Mouse (Mus musculus) layer of hippocampus, adult 18-20 months (tissue): ENCODE data around the gene Cxcl9. TPM values are rescaled to one million over a fixed set of nuclear protein-coding genes. Genes with fewer than 3 reads are reported as not detected.

ENCODE experiments used
- DNase-seq, 2 experiments: peaks; one replicate each; pipeline ENCODE4 v3.0.0; 2022; ENCODE audit warnings: low spot score in 2 of 2
- total RNA-seq, 2 experiments: library from RNA; stranded (reverse); gene quantifications; 2 replicates each; pipeline ENCODE4 v1.2.3; 2021

Gene Cxcl9
- total RNA-seq, 2 experiments from 2014 or later, result not detected

DNA sequence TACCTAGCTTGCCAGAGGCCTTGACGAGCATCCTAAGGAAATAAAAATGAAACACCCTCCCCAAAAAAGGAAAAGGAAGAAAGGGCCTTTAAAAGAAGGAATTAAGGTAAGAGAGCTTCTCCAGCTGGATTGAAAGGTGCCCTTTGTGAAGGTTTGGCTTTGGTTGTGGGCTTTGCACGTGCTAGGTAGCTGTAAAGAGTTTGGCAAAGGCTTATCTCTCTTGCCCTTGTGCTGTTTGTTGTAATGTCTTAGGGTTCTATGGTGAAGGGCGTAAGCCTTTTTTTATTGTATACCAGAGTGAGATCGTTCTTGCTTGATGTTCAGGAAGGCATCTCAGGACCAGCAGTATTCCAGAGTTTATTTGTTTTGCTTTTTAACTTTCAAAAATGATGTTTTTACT, 12.7 kb upstream of the Cxcl9 start:
- no peak for DNase-seq

DNA sequence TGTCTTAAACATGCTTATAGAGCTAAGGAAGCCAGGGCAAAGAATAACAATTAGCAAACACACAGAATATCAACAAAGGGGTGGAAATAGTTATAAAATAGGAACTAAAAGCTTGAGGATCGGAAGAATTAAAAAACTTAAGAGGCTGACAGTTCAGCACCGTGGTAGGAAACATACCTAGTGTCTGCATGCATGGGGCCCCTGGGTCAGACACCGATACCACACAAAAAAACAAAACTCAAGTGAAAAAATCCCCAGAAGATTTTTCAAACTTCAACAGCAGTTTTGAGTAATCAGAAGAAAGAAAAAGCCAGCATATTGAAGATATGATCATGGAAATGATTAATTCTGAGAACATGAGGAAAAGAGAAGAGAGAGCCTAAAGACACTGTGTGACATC, 8.9 kb upstream of the Cxcl9 start:
- no peak for DNase-seq

DNA sequence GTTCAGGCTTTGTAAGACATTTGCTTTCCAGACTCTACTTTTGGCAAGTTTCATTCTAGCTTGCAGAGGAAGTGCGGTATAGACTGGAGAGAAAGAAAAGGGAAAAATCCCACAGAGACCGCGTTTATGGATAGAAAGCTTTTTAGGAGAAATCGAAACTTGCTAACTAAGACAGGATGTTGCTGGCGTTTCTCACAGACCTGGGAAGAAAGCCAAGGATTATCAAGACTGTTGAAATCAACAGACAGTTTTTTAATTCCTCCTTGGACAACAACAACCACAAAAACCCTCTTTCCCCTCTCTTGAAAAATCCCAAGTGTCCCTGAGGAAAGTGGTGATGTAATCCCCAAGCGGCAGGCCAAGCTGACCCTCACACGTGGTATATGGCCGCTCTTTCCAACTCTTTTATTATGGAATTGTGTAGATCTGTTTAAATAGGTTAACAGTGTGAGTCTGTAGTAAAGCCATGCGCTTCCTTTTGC, 4.5 kb upstream of the Cxcl9 start:
- peak in 1 of 2 experiments; percentile 14 for DNase-seq

DNA sequence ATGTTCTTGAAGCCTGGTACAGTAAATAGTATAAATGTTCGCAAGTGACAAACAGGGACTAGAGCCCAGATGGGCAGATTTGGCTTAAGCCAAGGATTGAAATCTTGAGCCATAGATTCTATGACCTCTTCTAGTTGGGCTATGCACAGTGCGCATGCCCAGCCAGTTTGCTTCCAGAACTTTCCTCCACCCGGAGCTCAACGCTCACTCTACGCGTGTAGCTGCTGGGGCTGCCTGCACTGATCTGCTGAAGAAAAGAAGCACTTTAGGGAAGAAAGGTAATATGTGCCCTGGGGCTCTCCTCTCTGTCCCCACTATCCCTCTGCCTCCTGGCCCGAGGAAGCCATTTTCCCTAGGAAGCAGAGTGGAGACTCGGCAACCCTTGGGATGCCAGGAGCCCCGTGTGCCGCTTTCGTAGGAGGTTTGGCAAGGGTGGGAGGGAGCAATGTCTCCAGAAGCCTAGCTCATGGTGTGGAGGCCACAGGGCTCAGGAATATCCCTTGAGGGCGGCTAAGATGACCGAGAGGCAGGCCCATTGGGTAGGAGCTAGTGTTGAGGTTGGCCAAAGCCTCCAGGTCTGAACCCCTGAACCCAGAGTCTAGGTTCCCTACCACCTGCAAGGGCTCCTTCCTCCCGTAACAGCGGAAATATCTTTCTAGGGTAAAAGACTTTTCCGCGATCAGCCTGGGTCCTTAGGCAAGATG, 3.9 kb upstream of the Cxcl9 start, which contains the start of gene Art3:
Gene Art3 (plus strand): TSS at position 193 of the 704 bp plus-strand sequence.
- DNase-seq, result no peak

DNA sequence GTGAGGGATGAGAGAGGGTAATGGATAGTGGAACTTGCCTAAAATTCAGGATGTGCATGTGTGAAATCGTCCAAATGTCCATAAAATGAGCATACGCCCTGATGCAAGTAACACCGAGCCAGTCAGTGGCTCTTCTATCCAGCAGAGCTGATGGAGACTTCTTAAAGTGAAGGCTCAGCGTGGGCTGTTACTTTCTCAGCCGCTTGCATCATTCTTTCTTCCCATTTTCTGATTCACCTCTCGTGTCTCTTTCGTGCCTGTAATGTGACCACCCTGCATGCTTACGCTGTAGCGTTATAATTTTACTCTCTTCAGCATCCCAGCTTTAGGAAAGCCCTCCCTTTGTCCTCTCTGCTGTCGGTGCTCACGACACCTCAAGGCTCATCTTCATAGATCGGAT, 3.2 kb upstream of the Cxcl9 start:
- no peak for DNase-seq

DNA sequence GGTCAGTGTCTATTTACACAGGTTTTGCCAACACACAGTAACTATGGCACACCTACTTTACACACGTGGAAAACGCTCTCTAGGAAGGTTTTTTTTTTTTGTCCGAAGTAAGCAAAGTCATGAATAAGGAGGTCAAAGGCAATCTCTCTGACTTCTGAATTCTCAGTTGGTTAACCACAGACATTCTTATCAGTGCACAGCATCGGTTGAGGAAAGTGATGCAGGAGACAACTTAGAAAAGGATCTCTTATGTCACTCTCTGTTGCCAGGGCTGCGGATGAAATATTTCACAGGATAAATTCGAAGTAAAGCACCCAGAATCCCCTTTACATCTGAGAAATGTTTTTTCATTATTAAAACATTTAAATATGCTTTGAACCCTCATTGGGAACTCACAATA, 512 bp downstream of the Cxcl9 start:
- no peak for DNase-seq

DNA sequence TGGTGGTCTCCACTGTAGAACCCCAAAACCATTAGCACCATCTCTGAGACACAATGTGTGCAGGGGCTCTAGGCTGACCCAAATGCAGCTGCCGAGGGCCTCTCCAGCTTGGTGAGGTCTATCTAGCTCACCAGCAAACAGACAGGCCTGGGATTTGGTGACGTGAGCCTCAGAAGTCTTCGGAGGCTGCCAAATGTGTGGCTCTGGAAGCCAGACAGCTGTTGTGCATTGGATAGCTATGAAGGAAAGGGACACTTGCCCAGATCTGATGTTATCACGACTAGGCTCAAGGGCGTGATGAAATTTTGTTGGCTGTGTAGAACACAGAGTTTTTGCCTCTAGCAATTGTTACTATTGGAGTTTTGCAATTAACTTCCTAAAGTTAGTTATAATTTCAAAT, 4.6 kb downstream of the Cxcl9 start:
- no peak for DNase-seq

DNA sequence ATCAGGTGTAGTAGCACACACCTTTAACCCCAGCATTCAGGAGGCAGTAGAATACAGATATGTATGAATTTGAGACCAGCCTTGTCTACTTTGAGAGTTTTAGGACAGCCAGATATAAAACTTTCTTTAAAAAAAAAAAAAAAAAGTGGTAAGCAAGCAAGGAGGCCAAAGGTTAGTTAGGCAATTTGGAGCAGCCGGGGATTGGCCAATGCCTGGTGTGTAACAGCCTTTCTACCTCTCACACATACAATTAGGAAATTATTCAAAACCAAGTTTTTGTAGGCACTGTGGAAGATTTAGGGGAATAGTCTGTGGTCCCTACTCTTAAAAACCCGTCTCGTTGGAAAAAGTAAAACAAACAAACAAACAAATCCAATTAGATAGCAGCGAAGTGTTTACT, 5.3 kb downstream of the Cxcl9 start:
- DNase-seq, result no peak

DNA sequence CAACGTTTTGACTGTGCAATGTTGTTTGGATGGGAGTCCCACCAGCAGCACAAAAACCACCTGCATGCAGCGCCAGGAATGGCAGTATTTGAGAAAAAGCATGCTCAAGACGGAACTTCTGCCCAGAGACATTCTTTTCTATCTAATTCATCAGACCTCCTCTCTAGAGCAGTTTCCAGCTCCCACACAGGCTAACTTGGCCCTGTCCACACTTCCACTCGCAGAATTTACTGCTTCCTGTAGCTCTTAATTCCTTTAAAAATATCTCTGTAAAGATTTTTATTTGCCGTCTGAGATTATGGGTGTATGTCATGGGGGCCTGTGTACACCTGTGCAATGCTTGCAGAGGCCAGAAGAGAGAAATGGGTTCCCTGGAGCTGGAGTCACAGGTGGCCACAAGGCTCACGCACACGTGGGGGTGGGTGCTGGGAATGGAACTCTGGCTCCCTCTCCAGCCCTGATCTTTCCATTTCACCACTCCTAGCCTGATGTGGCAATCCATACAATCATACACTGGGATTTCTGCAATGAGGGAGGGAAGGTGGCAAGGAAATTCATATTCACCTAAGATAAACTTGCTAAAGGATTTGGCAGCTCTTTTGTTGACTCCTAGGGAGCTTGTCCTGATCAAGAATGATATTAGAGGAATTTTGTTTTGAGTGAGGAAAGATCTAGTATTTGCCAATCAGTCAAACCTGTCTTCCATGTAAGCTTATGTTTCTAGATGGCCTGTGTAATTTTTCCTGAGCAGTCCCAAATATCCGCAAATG, 6.1 kb downstream of the Cxcl9 start:
- no peak for DNase-seq

DNA sequence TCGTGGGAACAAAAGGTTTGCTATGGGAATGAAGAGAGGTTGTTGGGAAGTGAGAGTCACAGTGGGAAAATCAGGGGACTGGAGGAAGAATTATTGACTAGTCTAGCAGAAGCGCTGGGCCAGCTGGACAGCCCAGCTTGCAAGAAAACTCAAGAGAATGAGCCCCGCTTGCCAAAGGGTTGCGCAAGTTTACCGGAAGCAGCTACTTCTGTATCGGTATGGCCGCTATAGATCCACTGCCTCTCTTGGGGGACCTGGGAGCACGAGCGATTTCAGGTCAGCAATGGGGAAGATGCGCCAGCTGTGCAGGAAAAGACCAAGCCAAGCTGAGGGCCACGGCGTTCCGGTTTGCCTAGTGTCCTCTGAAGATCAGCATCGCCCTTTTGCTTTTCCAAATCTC, 9.3 kb downstream of the Cxcl9 start:
- DNase-seq, result no peak

DNA sequence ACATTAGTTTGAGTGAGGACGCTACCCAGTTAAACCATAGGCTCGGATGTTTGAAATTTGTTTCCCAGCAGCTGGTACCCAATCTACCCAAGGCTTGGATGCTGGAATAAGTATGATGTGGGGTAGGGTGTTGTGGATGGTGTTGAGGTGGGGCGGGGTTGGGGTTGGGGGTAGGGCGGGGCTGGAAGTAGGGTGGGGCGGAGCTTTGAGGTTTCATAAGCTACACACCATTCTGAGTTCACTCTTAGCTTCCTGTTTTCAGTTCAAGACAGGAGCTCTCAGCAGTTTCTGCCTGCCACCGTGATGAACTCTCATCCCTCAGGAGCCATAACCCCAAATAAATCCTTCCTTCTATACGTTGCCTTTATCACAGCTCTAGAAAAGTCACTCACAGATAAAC, 9.8 kb downstream of the Cxcl9 start:
- DNase-seq, result no peak

DNA sequence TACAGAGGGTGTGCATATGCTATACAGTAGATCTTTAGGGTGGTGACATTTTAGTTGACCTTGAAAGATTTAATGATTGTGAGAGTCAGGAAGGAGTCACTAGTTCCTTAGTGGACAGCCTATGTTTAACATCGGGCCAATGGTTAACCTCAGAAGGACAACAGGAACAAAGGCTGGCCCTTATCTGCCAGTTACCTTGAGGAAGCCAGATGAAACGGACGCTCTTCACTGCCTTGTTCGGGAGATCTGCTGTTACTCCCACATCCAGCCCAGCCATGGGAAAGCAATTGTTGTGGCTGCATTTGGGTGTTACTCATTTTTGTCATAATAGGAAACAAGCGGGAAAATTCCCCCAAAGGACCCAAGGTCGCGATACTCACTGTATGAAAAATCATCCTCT, 14.1 kb downstream of the Cxcl9 start:
- no peak for DNase-seq

DNA sequence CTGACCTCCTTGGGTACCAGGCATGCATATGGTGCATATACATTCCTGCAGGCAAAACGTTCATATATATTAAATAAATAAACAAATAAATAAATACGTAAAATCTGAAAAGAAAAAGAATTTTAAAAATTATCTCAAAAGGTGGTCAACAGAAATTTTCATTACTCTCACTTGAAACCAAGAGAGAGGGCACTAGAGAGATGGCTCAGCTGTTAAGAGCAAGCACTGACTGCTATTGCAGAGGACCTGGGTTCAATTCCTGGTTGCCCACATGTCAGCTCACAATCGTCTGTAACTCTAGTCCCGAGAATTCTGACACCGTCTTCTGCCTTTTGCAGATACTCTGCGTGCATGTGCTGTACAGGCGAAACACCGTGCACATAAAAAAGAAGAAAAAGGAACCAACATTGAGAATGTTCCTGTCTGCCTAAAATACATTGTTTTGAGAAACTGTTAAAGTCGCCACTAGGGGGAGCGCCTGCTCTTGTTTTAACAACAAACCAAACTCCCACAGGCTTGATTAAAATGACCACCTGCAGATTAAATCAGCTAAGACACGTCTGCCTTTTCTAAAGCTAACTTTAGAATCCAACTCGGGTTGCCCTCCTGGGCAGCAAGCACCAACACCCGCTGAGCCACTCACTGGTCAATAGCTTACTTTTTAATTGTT, 15.7 kb downstream of the Cxcl9 start:
- peak; percentile 78 to 96 for DNase-seq

DNA sequence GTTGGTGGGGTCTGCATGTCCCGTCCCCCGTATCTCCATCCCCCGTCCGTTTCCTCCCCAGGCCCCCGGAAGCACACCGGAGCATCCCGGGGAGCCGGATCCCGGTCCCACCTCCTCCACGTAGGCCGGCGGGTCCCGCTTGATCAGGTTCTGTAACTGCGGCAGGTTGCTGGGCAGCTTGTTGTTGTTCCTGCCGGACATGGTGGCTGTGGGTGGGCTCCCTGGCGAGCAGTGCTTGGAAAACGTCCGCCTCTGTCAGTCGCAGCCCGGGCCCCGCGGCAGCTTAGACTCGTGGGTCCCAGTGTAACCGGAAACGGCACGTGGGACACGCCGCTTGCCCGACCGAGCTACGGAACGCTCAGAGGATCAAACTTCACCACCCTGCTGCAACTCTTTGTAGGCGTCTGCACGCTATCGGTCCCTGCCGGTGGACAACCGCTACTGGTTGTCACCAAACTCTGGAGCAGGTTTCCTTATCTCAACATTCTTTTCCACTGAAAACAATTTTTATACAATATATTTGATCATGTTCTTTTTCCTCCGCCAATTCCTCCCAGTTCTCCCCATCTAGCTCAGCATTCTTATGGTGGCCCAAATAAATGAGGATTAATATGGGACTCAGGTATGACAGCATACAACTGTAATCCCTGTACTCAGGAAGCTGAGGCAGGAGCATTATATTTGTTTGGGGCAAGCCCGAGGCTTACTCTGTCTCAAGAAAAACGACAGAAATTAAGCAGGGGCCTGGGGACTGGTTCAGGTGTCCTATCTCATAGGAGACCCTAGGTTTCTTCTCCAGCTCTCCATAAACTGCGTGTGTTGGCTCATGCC, 18.0 kb downstream of the Cxcl9 start, which contains the start of gene Sdad1:
Gene Sdad1 (minus strand): TSS at position 799 of the 831 bp plus-strand sequence.
- peak; percentile 93 to 98 for DNase-seq

DNA sequence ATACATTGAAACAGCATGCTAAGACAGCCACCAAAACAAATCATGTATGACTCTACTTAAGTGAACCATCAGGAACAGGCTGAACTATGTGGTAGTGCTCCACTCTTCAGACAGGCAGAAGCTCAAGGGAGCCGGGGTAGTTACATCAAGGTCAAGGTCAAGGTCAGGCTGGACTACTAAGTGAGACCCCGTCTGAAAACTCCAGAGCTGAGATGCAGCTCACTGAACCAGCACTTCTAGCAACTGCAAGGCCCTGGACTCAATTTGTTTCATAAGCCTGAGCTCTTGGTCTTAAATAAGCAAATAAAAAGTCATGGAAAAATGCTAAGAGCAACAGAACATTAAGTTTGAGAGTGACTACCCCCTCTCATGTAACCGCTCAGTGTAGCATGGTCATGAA, 23.6 kb downstream of the Cxcl9 start:
- no peak for DNase-seq

DNA sequence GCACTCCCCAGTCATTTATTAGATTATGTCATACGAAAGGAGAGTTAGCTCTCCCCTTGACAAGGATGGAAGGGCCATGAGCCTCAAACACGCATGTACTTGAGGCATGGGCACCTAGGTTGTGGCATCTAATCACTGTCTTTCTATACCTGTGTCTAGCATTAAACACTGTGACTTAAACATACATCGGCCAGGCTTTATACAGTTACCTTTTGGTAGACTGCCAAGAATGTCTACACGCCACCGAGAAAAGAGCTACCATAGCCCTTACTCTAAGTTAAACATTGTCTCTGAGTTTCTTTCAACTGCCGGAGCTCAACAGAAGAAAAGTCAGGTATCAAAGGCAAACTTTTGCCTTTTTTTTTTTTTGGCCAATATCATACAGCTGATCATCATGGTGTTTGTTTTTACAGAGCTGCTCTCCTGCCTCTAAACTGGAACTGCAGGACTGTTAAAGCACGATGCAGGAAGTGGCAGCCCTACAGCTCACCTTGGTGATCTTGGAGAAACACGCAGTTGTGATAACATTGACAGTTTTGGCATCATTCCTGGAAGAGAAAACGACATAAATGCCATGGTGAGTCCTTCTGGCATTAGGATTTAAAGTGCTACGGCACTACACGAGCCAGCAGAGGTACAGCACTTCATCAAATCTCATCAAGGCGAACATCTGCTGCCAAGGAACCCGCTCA, 25.6 kb downstream of the Cxcl9 start:
- no peak for DNase-seq

DNA sequence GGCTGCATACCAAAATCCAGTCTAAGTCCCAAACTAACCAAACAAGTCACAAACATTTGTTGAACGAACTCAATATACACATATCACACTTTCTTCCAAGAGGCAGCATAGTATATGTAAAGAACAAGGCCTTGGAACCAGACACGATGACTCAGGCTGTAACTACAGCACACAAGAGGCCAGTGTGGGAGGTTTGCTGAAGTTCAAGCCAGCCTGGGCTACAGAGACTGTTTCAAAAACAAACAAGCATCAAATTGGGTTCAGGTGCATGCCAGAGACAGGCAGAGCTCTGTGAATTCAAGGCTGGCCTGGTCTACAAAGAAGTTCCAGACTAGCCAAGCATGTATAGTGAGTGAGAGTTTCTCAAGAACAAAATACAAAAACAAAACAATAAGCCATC, 33.4 kb downstream of the Cxcl9 start:
- no peak for DNase-seq

DNA sequence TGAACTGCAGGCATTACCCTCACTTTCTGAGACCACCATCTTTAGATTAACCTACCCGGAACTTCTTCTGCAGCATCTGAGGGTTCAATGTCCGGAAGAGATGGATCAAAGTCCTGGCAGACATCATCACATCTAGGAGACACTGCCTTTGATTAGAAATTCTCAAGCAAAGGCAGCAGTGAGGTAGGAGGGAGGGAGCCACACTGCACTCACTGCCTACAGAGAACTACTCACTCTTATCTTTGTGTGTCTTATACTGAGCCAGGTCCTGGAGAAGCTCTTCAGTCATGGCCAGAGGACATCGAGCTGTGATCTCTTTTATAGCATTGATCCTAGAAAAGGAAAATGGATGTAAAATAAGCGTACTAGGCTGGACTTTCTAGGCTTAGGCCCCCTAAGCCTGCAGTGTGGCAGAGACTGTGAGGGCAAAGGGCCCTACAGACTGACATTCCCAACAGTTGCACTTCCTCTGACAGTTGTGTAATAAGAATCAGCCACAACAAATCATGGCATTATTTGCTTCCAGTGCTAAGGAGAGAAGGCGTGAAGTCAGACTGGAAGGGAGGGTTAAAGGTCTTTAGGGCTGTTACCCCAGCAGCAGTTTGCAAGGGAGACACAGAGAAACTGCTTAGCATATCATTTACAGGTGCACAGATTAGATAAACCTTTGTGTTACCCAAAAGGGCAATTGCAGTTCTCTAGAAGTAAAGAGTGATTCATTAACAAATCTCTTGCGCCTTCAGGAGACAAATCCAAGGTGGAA, 36.0 kb downstream of the Cxcl9 start:
- no peak for DNase-seq

DNA sequence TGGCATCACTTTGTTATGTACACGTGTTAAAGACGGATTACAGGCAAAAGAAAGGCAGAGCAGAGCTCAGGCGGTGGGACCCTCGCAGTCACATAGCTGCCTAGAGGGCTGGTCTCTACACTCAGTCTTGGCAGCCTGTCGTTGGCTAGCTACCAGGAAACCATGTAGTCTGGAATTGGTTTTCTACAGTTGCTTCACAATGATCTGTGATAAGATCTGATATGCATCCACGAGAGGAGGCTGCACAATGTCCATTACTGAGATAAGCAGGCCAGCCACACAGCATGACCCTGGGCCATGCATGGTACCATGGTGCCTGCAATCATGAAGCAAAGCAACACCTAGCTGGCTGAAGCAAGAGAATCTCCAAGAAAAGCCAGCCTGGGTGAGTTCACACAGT, 40.0 kb downstream of the Cxcl9 start:
- no peak for DNase-seq

DNA sequence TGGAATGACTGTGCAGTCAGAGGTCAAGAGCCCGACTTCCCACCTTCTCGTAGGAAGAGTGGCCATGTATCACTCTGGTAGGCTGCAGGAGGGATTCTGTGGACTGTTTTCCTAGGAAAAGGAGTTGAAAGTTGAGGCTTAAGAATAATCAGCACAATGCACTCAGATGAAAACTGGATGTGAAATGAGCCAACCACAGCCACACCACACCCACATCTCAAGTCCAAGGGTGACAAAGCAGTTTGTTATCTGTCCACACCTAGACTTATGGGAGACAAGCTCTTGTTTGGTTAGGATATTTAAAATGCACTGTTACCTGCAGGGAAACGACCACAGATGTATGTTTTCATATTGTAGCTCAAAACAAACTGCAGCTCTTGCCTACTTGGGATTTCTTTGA, 44.8 kb downstream of the Cxcl9 start:
- DNase-seq, result no peak
